Mouse (Mus musculus) hindbrain, embryonic 10.5 days (tissue): ENCODE data around the gene Plpp3. TPM values are rescaled to one million over a fixed set of nuclear protein-coding genes. Genes with fewer than 3 reads are reported as not detected.
A peak's percentile ranks its signal among the peaks of the same experiment; 100 is the strongest.

ENCODE experiments used
- DNase-seq: peaks from one replicate; pipeline ENCODE4 v3.0.0-alpha.2; 2017; ENCODE audit warnings: low spot score
- H3K27ac ChIP-seq: fragments of 300-500 bp; sonication (generic); 2 replicates; pipeline ENCODE4 v1.5.1; 2016; ENCODE audit warnings: mild to moderate bottlenecking, moderate library complexity
- H3K27me3 ChIP-seq: fragments of 300-500 bp; sonication (generic); 2 replicates; pipeline ENCODE4 v1.6.1; 2016; ENCODE audit warnings: mild to moderate bottlenecking; ENCODE audit not compliant: poor library complexity, insufficient read depth, severe bottlenecking
- H3K36me3 ChIP-seq: fragments of 300-500 bp; sonication (generic); 2 replicates; pipeline ENCODE4 v1.6.1; 2016; ENCODE audit warnings: mild to moderate bottlenecking, moderate library complexity
- H3K4me1 ChIP-seq: fragments of 300-500 bp; sonication (generic); replicated peaks from 2 replicates; pipeline ENCODE4 v1.6.1; 2016; ENCODE audit warnings: mild to moderate bottlenecking
- H3K4me3 ChIP-seq: fragments of 300-500 bp; sonication (generic); 2 replicates; pipeline ENCODE4 v1.5.1; 2016; ENCODE audit warnings: mild to moderate bottlenecking, moderate library complexity
- H3K9me3 ChIP-seq: fragments of 300-500 bp; sonication (generic); 2 replicates; pipeline ENCODE4 v1.6.1; 2016; ENCODE audit warnings: mild to moderate bottlenecking, moderate library complexity
- WGBS: fragments of 180-500 bp; shearing (Covaris S2); methylation state at CpG from one replicate; pipeline ENCODE4 v1.1.7; 2016; 5-methylcytosine and 5-hydroxymethylcytosine counted together
- polyA plus RNA-seq: library from polyadenylated mRNA; unstranded; fragments of >200 nt; fragmentation: Nextera tagmentation; extraction: Ambion mirVana; gene quantifications from 2 replicates; pipeline ENCODE4 v1.2.1, GENCODE M21; 2016

Gene Plpp3
- polyA plus RNA-seq, 1 experiment from 2014 or later = 63.8 TPM

GRCm38 (mm10) chr4:105218202-105218601 lies 61.1 kb downstream of the Plpp3 start:
- WGBS = 78% methylated on average over 10 of the region's 10 CpGs
- no peak for DNase-seq
- Histone ChIP-seq H3K4me1 (peaks cover 13% of the 10 kb centered on the region), H3K4me3 (no peak overlapping the region), H3K9me3 (no peaks in the 10 kb centered on the region), H3K27ac (no peak overlapping the region), H3K36me3 (peaks cover 79% of the 10 kb centered on the region), H3K27me3 (no peaks in the 10 kb centered on the region)

DNA sequence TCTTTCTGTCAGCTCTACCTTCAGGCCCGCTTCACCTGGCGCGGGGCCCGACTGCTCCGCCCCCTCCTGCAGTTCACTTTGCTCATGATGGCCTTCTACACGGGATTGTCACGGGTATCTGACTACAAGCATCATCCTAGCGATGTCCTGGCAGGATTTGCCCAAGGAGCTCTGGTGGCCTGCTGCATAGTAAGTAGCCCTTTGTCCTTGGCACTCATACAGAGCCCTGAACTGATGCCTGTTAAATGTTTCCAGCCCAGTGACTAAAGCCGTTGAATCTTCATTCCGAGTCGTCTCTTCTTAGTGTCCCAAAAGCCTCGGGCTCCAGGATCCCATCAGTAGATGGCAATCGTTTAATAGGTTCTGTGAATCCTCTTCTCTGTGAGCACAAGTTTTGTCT lies 62.2 kb downstream of the Plpp3 start:
- WGBS = 91% methylated on average over 13 of the region's 13 CpGs
- Histone ChIP-seq H3K4me1 (peaks cover 24% of the 10 kb centered on the region), H3K27ac (no peak overlapping the region), H3K4me3 (no peak overlapping the region), H3K9me3 (no peaks in the 10 kb centered on the region), H3K36me3 (peaks cover 83% of the 10 kb centered on the region), H3K27me3 (no peaks in the 10 kb centered on the region)
- no peak for DNase-seq

DNA sequence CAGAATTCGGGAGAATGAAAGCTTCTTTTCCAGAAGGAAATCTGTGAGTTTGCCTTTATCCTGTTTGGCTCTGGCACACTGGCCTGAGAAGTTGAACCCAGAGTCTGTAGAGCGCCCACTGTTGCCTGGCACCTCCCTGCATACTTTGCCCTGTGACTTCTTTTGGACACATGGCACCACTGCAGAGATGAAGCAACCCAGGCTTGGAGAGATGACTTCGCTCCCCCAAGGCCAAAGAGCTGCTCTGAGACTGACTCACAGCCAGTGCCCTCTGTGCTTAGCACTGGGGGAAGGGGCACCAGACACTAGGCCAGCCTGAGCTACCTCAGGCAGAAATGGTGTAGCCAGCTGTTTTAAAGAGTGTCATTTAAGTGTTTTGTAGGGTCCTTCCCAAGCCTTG lies 63.7 kb downstream of the Plpp3 start:
- Histone ChIP-seq H3K27ac (peak overlapping the region; percentile 23; the same call in 1 of the 2 replicates), H3K4me1 (peaks cover 18% of the 10 kb centered on the region), H3K27me3 (no peaks in the 10 kb centered on the region), H3K36me3 (peaks cover 86% of the 10 kb centered on the region), H3K9me3 (no peaks in the 10 kb centered on the region), H3K4me3 (no peak overlapping the region)
- no peak for DNase-seq
- WGBS = 94% methylated on average over 3 of the region's 3 CpGs

GRCm38 (mm10) chr4:105221256-105221840 lies 64.2 kb downstream of the Plpp3 start:
- H3K4me3 ChIP-seq = no peak overlapping the region
- H3K27me3 ChIP-seq = no peaks in the 10 kb centered on the region
- H3K27ac ChIP-seq = no peak overlapping the region
- peaks cover 20% of the 10 kb centered on the region for H3K4me1 ChIP-seq
- no peaks in the 10 kb centered on the region for H3K9me3 ChIP-seq
- WGBS = 80% methylated on average over 11 of the region's 11 CpGs
- DNase-seq = no peak
- peaks cover 88% of the 10 kb centered on the region for H3K36me3 ChIP-seq

GRCm38 (mm10) chr4:105223101-105223924 lies 66.2 kb downstream of the Plpp3 start:
- Histone ChIP-seq H3K4me3 (no peak overlapping the region), H3K36me3 (peaks cover 100% of the 10 kb centered on the region), H3K9me3 (no peaks in the 10 kb centered on the region), H3K27ac (peak overlapping the region; percentile 31), H3K4me1 (peaks cover 21% of the 10 kb centered on the region), H3K27me3 (no peaks in the 10 kb centered on the region)
- DNase-seq = no peak
- 84% methylated on average over 5 of the region's 5 CpGs for WGBS

- Histone ChIP-seq H3K4me1 (peaks cover 21% of the 10 kb centered on the region), H3K27me3 (no peaks in the 10 kb centered on the region), H3K4me3 (no peak overlapping the region), H3K27ac (peak overlapping the region; percentile 31), H3K36me3 (peaks cover 100% of the 10 kb centered on the region), H3K9me3 (no peaks in the 10 kb centered on the region)
- 41% methylated on average over 4 of the region's 4 CpGs for WGBS
- DNase-seq = peak; percentile 12
Observed at GRCm38 (mm10) chr4:105223925-105224300, 66.8 kb downstream of the Plpp3 start.

- no peaks in the 10 kb centered on the region for H3K9me3 ChIP-seq
- H3K27ac ChIP-seq = no peak overlapping the region
- H3K36me3 ChIP-seq = peaks cover 100% of the 10 kb centered on the region
- H3K27me3 ChIP-seq = no peaks in the 10 kb centered on the region
- no peak for DNase-seq
- H3K4me3 ChIP-seq = no peak overlapping the region
- 83% methylated on average over 2 of the region's 2 CpGs for WGBS
- H3K4me1 ChIP-seq = peaks cover 21% of the 10 kb centered on the region
Observed at GRCm38 (mm10) chr4:105225512-105225911, 68.4 kb downstream of the Plpp3 start.

GRCm38 (mm10) chr4:105226351-105226750 lies 69.2 kb downstream of the Plpp3 start:
- DNase-seq = no peak
- Histone ChIP-seq H3K27ac (no peak overlapping the region), H3K36me3 (peaks cover 100% of the 10 kb centered on the region), H3K4me1 (peaks cover 15% of the 10 kb centered on the region), H3K9me3 (no peaks in the 10 kb centered on the region), H3K4me3 (no peak overlapping the region), H3K27me3 (no peaks in the 10 kb centered on the region)
- WGBS = 83% methylated on average over 6 of the region's 6 CpGs

- no peak for DNase-seq
- H3K4me1 ChIP-seq = peaks cover 3% of the 10 kb centered on the region; the same call in 1 of the 2 replicates
- H3K9me3 ChIP-seq = no peaks in the 10 kb centered on the region
- 89% methylated on average over 8 of the region's 8 CpGs for WGBS
- no peaks in the 10 kb centered on the region for H3K27me3 ChIP-seq
- H3K27ac ChIP-seq = no peak overlapping the region
- no peak overlapping the region for H3K4me3 ChIP-seq
- peaks cover 76% of the 10 kb centered on the region for H3K36me3 ChIP-seq
Observed at GRCm38 (mm10) chr4:105230127-105230526, 73.0 kb downstream of the Plpp3 start.

DNA sequence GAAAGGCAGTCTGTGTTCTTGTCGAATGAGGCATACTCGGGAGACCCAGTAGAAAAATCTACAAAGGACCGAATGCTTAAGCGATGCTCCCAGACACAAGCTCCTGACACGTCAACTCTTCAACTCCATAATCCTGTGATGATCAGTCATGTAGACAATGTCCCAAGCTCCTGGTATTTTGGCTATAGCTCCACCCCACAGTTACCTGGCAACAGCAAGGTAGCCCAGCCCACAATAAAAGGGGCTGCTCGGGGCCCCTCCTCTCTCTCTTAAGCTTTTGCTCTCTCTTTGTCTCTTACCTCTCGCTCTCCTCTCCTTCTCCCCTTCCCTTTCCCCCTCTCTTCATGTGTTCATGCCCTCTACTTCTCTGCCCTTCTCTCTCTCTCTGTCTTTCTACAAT lies 83.1 kb downstream of the Plpp3 start:
- 54% methylated on average over 7 of the region's 7 CpGs for WGBS
- DNase-seq = no peak
- H3K4me1 ChIP-seq = peaks cover 16% of the 10 kb centered on the region
- no peak overlapping the region for H3K4me3 ChIP-seq
- H3K36me3 ChIP-seq = no peaks in the 10 kb centered on the region
- peak overlapping the region; percentile 43; the same call in 1 of the 2 replicates for H3K27ac ChIP-seq
- H3K9me3 ChIP-seq = no peaks in the 10 kb centered on the region
- peaks cover 16% of the 10 kb centered on the region for H3K27me3 ChIP-seq

DNA sequence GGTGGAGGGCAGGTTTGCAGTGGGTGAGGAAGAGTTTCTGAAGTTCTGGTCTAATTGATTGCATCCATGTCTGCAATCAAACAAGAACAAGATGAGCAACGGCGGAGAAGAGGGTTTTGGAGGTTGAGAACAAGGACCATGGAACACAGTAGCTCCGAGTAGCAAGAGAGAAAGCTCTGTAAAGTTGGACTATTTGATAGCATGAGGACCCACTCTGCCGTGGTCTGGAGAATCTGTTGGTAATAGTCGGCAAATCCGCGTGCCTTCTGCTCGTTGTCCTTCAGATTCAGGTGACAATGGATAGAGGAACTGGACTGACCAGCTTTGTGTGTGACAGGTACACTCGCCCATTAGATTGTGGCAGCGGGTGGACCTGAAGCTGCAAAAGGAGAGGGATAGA lies 87.8 kb downstream of the Plpp3 start:
- peaks cover 26% of the 10 kb centered on the region for H3K27me3 ChIP-seq
- WGBS = 73% methylated on average over 10 of the region's 10 CpGs
- peaks cover 28% of the 10 kb centered on the region for H3K4me1 ChIP-seq
- H3K4me3 ChIP-seq = no peak overlapping the region
- H3K27ac ChIP-seq = peak overlapping the region; percentile 86
- peak; percentile 13 for DNase-seq
- no peaks in the 10 kb centered on the region for H3K9me3 ChIP-seq
- no peaks in the 10 kb centered on the region for H3K36me3 ChIP-seq

DNA sequence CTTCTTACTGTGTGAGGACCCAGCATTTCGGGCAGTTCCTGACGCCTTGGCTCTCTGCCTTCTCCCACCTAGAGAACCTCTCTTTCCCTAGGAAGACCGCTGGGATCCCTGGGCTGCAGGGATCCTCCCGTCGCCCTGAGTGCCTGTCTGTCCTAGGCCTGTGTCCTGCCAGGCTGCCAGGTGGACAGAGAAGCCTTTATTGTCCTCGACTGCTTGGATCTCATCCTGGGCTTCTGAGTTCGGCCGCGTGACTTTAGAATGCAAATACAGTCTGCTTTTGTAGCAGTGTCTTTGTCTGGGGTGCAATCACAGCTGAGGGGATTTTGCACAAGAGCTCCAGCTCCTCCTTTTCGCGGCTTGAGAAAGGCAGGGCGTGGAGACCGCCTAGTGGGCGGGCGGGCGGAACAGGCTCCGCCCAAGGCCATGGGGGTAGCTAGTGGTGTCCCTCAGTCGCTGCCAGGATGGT lies 88.4 kb downstream of the Plpp3 start:
- DNase-seq = peak; percentile 74
- 1% methylated on average over 18 of the region's 18 CpGs for WGBS
- Histone ChIP-seq H3K27ac (peak overlapping the region; percentile 86), H3K4me1 (peaks cover 23% of the 10 kb centered on the region), H3K4me3 (peak overlapping the region; percentile 44), H3K27me3 (peaks cover 26% of the 10 kb centered on the region), H3K9me3 (no peaks in the 10 kb centered on the region), H3K36me3 (no peaks in the 10 kb centered on the region)

- peaks cover 17% of the 10 kb centered on the region for H3K4me1 ChIP-seq
- DNase-seq = no peak
- no peaks in the 10 kb centered on the region for H3K36me3 ChIP-seq
- H3K4me3 ChIP-seq = no peak overlapping the region
- no peak overlapping the region for H3K27ac ChIP-seq
- H3K27me3 ChIP-seq = peaks cover 26% of the 10 kb centered on the region
- H3K9me3 ChIP-seq = no peaks in the 10 kb centered on the region
- 88% methylated on average over 7 of the region's 7 CpGs for WGBS
Observed at GRCm38 (mm10) chr4:105246331-105246730, 89.2 kb downstream of the Plpp3 start.
